Mouse (Mus musculus): ENCODE data around the gene Opn1mw. TPM values are rescaled to one million over a fixed set of nuclear protein-coding genes. Genes with fewer than 3 reads are reported as not detected.

The Opn1mw gene
- total RNA-seq (2012; rRNA removed) = not detected in 2 replicates

DNA sequence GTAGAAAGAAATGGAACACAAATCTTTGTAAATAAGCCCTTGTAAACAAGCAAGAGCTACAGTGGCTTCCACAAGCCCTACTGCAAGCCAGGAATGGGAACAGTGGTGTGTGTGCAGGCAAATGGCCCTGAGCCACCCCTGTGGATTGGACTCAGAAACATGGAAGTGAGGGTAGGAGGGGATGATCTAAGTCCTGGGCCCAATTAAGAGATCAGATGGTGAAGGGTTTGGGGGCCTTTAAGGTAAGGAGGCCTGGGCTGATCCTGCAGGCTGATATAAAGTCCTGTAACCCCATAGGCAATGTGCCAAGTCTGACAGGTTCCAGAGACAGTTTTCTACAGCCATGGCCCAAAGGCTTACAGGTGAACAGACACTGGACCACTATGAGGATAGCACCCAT lies at the start of gene Opn1mw:
Gene Opn1mw (plus strand): TSS at position 301 of the 400 bp plus-strand sequence.
- Histone ChIP-seq H3K9me3 (ENCODE audit: control insufficient read depth, insufficient read depth, low read depth, low read length) (no peaks in the 10 kb centered on the region), H3K36me3 (ENCODE audit: control insufficient read depth, insufficient read depth, low read length, poor library complexity, severe bottlenecking) (no peaks in the 10 kb centered on the region), H3K27ac (ENCODE audit: insufficient read depth, low read depth, low read length, poor library complexity, severe bottlenecking) (no peak within 1 kb of the TSS), H3K4me3 (ENCODE audit: insufficient read depth in 1 of 2, low read depth in 1 of 2, low read length in 2 of 2, poor library complexity in 1 of 2, severe bottlenecking in 1 of 2) (no peak within 1 kb of the TSS), H3K4me1 (ENCODE audit: control insufficient read depth in 2 of 2, insufficient read depth in 2 of 2, low read length in 2 of 2, poor library complexity in 1 of 2) (no peaks in the 10 kb centered on the region), H3K9ac (ENCODE audit: insufficient read depth, low read depth, low read length, poor library complexity, severe bottlenecking) (no peak within 1 kb of the TSS)
- no peak for DNase-seq (ENCODE audit: low read depth, low spot score)
- TF ChIP-seq CHD2 (IDR thresholded peaks at IDR 0.05; ENCODE audit: low read depth, low read length) = no peak
- no peak for TF ChIP-seq MAFK (IDR thresholded peaks at IDR 0.05; ENCODE audit: insufficient read depth, low read depth, low read length)
- no peak for TF ChIP-seq HCFC1 (IDR thresholded peaks at IDR 0.05; ENCODE audit: borderline replicate concordance, insufficient read depth, low read length)
- no peak for TF ChIP-seq ZNF384 (IDR thresholded peaks at IDR 0.05; ENCODE audit: low read depth, low read length)
- TF ChIP-seq ZC3H11A (IDR thresholded peaks at IDR 0.05; ENCODE audit: borderline replicate concordance, low read depth, low read length) = no peak
- in situ Hi-C loops (cut with MboI; ENCODE audit: low sequenced_read_pairs in 2 of 2, unreplicated experiment in 2 of 2) = loop anchor here in 1 of 2 experiments (10.0 kb wide), 1 partner anchor 288 kb away; no protein-coding TSS in a partner anchor

DNA sequence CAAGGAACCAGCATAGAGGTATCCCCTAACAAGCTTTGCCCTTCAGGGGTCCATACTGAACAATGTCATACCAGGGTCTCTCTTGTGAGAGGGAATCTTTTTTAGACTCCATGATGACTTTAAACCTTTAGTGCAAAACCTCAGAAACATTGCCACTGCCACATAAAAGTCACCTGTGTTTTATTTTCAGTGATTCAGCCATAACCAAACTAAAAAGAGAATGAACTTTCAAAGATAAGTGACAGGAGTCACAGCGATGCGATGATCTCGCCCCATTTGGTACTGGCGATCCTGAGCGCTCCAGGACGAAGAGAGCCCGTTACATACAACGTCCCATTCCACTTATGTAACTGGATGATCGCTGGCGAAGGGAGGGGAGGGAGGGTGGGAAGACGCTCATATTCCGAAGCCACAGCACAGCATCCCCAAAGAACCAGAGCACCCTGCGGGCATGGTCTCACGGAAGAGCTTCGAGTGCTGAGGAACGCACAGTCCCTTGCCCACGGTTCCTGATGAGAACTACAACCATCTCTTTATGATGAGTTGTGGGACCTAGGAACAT lies 42.9 kb upstream of the Opn1mw start:
- in situ Hi-C loops (cut with MboI; ENCODE audit: low sequenced_read_pairs in 2 of 2, unreplicated experiment in 2 of 2) = no loop called here
- Histone ChIP-seq H3K9ac (ENCODE audit: insufficient read depth, low read depth, low read length, poor library complexity, severe bottlenecking) (peak overlapping the region; percentile 94), H3K9me3 (ENCODE audit: control insufficient read depth, insufficient read depth, low read depth, low read length) (no peaks in the 10 kb centered on the region), H3K27ac (ENCODE audit: insufficient read depth, low read depth, low read length, poor library complexity, severe bottlenecking) (no peak overlapping the region; the same call in 1 of the 2 replicates), H3K4me1 (ENCODE audit: control insufficient read depth in 2 of 2, insufficient read depth in 2 of 2, low read length in 2 of 2, poor library complexity in 1 of 2) (no peaks in the 10 kb centered on the region), H3K4me3 (ENCODE audit: insufficient read depth in 1 of 2, low read depth in 1 of 2, low read length in 2 of 2, poor library complexity in 1 of 2, severe bottlenecking in 1 of 2) (peak overlapping the region; percentile 82 to 95), H3K36me3 (ENCODE audit: control insufficient read depth, insufficient read depth, low read length, poor library complexity, severe bottlenecking) (no peaks in the 10 kb centered on the region; the same call in 1 of the 2 replicates)
- no peak for DNase-seq (ENCODE audit: low read depth, low spot score)
- TF ChIP-seq CHD2 (IDR thresholded peaks at IDR 0.05; ENCODE audit: low read depth, low read length) (no peak), ZC3H11A (IDR thresholded peaks at IDR 0.05; ENCODE audit: borderline replicate concordance, low read depth, low read length) (no peak), HCFC1 (IDR thresholded peaks at IDR 0.05; ENCODE audit: borderline replicate concordance, insufficient read depth, low read length) (no peak), ZNF384 (IDR thresholded peaks at IDR 0.05; ENCODE audit: low read depth, low read length) (no peak), MAFK (IDR thresholded peaks at IDR 0.05; ENCODE audit: insufficient read depth, low read depth, low read length) (no peak)

GRCm38 (mm10) chrX:74084946-74085498 lies 42.2 kb upstream of the Opn1mw start:
- in situ Hi-C loops (cut with MboI; ENCODE audit: low sequenced_read_pairs in 2 of 2, unreplicated experiment in 2 of 2) = no loop called here
- peak; percentile 39 for DNase-seq (ENCODE audit: low read depth, low spot score)
- H3K9me3 ChIP-seq (ENCODE audit: control insufficient read depth, insufficient read depth, low read depth, low read length) = no peaks in the 10 kb centered on the region
- H3K9ac ChIP-seq (ENCODE audit: insufficient read depth, low read depth, low read length, poor library complexity, severe bottlenecking) = peak overlapping the region; percentile 94
- no peaks in the 10 kb centered on the region for H3K36me3 ChIP-seq (ENCODE audit: control insufficient read depth, insufficient read depth, low read length, poor library complexity, severe bottlenecking)
- peak overlapping the region; percentile 82 to 95 for H3K4me3 ChIP-seq (ENCODE audit: insufficient read depth in 1 of 2, low read depth in 1 of 2, low read length in 2 of 2, poor library complexity in 1 of 2, severe bottlenecking in 1 of 2)
- H3K4me1 ChIP-seq (ENCODE audit: control insufficient read depth in 2 of 2, insufficient read depth in 2 of 2, low read length in 2 of 2, poor library complexity in 1 of 2) = no peaks in the 10 kb centered on the region
- TF ChIP-seq ZC3H11A (IDR thresholded peaks at IDR 0.05; ENCODE audit: borderline replicate concordance, low read depth, low read length) = no peak
- peak overlapping the region; percentile 80 for H3K27ac ChIP-seq (ENCODE audit: insufficient read depth, low read depth, low read length, poor library complexity, severe bottlenecking)

DNA sequence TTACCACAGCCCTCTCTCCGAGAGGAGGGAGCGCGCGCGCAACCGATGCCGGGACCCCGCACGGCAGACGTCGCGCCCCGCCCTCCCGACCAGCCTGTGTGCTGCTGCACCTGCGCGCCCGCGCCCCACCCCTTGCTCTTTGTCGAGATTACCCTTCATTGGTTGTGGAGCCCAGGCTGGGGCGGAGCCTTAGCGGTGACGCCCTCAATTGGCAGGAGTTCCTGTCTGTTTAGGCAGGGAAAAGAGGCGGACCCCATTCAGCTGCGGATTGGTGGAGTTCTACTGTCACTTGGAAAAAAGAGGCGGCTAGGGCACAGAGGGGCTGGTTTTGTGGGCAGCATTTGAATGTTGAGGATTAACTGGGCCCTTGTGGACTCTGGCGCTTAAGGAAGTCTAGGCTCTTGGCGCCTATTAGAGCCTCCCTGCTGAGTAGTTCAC lies 41.6 kb upstream of the Opn1mw start:
- DNase-seq (ENCODE audit: low read depth, low spot score) = peak; percentile 93

More for the DNA sequence above, 41.6 kb upstream of the Opn1mw start:
- H3K27ac ChIP-seq (ENCODE audit: insufficient read depth, low read depth, low read length, poor library complexity, severe bottlenecking) = peak overlapping the region; percentile 80
- H3K4me3 ChIP-seq (ENCODE audit: insufficient read depth in 1 of 2, low read depth in 1 of 2, low read length in 2 of 2, poor library complexity in 1 of 2, severe bottlenecking in 1 of 2) = peak overlapping the region; percentile 82 to 95
- H3K36me3 ChIP-seq (ENCODE audit: control insufficient read depth, insufficient read depth, low read length, poor library complexity, severe bottlenecking) = no peaks in the 10 kb centered on the region
- H3K9me3 ChIP-seq (ENCODE audit: control insufficient read depth, insufficient read depth, low read depth, low read length) = no peaks in the 10 kb centered on the region
- TF ChIP-seq CHD2 (IDR thresholded peaks at IDR 0.05; ENCODE audit: low read depth, low read length) (peak; percentile 59; the same call in 1 of the 2 replicates), ZNF384 (IDR thresholded peaks at IDR 0.05; ENCODE audit: low read depth, low read length) (no peak), HCFC1 (IDR thresholded peaks at IDR 0.05; ENCODE audit: borderline replicate concordance, insufficient read depth, low read length) (no peak), MAFK (IDR thresholded peaks at IDR 0.05; ENCODE audit: insufficient read depth, low read depth, low read length) (no peak)
- H3K9ac ChIP-seq (ENCODE audit: insufficient read depth, low read depth, low read length, poor library complexity, severe bottlenecking) = peak overlapping the region; percentile 94
- in situ Hi-C loops (cut with MboI; ENCODE audit: low sequenced_read_pairs in 2 of 2, unreplicated experiment in 2 of 2) = no loop called here
- no peaks in the 10 kb centered on the region for H3K4me1 ChIP-seq (ENCODE audit: control insufficient read depth in 2 of 2, insufficient read depth in 2 of 2, low read length in 2 of 2, poor library complexity in 1 of 2)
